Mouse (Mus musculus) right cerebral cortex, adult 18-20 months (tissue): ENCODE measurements around the gene Zc2hc1c.

ENCODE experiments used
- DNase-seq: peaks from one replicate; pipeline ENCODE4 v3.0.0; 2022; ENCODE audit warnings: mixed read lengths

The Zc2hc1c gene

DNA sequence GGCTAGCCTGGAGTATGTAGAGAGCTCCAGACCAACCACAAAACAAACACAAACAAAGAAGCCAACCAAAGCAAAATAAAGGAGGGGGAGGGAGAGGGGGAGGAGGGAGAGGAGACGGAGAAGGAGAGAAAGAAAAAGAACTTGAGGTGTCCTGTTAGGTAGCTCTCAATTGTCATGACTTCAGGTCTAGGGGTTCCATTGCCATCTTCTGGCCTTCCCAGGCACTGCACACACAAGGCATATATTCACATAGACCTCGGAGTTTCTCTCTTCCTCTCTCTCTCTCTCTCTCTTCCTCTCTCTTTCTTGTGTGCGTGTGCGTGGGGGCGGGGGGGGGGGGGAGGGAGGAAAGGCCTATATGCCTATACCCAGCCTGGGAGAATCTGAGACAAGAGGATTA lies 1.4 kb upstream of the Zc2hc1c start:
- no peak for DNase-seq

DNA sequence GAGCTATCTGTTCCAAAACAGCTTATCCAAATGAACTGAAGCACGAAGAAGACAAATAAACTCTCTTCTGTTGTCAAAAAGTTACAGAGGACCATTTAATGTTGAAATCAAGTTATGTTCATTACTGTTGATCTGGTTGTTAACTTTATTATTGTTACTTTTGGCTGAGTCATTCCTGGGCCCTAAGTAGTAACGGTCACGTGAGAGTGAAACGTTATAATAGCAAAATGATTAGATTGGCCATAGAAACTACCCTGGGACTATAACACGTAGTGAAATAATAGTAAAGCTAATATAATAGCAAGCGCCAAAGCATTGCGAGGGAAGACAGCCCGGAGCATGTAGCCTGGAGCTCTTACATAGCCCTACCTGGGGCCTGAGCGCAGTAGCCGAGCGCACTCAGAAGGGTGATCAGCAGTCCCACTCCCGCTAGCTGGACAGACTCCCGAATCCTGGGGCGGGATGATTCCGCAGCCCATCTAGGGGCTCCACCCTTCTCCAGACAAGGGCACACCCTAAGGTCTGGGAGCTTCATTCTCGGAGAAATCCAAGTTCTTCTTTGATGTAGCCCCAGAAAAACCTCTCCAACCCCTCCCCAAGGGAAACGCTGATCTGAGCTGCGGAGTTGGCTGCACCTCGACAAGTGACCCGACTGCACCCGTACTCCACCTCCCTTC lies 444 bp upstream of the Zc2hc1c start, which contains the start of gene Acyp1:
TSS of gene Acyp1 (minus strand) at position 630 of the 677 bp plus-strand sequence.
- DNase-seq = no peak

GRCm38 (mm10) chr12:85289157-85290000 lies 988 bp downstream of the Zc2hc1c start:
- no peak for DNase-seq

GRCm38 (mm10) chr12:85290633-85291032 lies 2.2 kb downstream of the Zc2hc1c start:
- DNase-seq = no peak

DNA sequence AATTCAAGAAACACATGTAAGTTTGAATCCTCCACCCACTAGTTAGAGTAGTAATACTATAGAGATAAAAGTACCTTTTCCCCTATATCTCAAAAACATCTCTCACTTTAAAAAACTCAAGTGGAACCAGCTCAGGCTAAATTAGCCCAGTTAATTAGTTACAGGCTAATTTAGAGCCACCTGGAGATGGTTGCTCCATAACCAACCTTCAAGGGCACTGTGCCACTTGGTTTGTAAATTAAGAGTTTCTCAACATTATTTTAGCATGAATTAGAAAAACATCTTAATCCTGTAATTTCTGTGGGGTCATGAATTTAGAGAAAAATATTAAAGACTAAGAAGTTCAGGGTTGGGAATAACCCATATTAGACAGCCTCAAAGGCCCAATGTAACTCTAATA lies 3.1 kb downstream of the Zc2hc1c start:
- DNase-seq = no peak

GRCm38 (mm10) chr12:85292288-85292687 lies 3.9 kb downstream of the Zc2hc1c start:
- DNase-seq = no peak

DNA sequence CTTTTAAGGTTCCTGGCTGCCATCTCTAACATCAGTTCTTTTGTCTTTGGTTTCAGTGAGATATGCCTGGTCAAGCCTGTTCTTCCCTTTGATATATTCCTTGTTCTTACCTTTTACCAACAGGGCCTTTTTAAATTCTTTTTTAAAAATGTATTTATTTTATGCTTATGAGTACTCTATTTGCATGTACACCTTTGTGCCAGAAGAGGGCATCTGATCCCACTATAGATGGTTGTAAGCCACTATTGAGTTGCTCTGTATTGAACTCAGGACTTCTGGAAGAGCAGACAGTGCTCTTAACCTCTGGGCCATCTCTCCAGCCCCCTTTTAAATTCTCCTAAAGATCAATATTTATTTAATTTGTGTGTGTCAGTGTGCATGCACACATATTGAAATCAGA lies 4.5 kb downstream of the Zc2hc1c start:
- DNase-seq = no peak

GRCm38 (mm10) chr12:85295506-85295905 lies 7.1 kb downstream of the Zc2hc1c start:
- DNase-seq = no peak

- DNase-seq = no peak
These were observed 8.5 kb downstream of the Zc2hc1c start for GRCm38 (mm10) chr12:85296915-85297314.

DNA sequence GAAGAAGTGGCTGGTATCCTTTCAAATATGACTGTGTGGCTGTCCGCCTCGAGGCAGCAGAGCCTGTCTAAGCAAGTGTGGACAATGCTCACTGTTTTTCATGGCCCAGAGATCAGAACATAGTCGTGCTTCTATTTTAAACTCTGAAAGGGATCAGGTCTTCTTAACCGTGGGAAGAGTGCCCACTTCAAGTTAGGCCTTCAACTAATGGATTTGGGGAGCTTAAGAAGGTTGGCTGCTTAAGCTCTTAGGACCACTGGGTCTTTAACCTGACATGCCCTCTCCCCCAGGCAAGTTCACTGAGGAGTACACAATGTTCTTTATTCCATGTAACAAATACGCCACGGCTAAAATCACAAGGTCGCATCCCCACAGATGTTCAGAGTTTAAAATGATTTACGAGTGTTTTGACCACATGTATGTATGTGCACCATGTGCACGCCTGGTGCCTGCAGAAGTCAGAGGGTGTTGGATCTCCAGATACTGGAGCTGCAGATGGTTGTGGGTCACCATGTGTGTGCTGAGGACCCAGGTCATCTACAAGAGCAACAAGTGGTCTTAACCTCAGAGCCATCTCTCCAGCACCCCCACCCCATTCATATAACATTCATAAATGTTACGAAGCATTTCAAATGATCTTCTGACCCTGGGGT lies 9.1 kb downstream of the Zc2hc1c start:
- DNase-seq = no peak

GRCm38 (mm10) chr12:85298127-85298834 lies 9.9 kb downstream of the Zc2hc1c start:
- DNase-seq = no peak

DNA sequence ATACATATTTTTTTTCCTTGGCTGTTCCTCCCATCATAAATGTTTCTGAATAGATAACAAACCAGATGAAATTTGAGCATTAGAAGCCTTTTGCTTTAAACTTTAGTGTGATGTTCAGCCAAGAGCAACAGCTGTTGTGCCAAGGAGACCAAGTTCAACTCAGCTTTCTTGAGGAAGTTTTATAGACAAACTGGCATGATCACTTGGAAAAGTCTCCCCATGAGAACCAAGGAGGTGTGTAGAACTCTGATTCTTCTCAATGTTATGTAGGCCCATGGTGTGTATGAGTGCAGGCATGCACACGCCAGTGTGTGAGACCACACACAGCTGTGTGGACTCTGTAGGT lies 10.4 kb downstream of the Zc2hc1c start:
- no peak for DNase-seq

DNA sequence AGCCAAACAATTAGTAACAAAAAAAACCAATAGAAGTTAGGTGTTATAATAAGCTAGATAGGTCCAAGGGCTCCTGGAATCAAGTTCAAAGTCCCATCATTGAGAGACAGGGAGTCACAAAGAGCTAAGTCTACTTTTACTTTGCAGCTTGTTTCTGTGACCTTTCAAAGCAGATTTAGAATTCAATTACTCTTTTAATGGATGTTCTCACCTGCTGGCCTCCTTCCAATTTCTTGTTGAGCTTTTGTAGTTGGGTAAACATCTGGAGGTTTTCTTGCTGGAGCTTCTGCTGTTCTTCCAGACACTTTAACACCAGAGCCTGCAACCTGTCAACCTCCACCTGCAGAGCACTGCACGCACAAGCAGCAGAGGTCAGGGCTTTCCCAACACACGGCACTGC lies 14.9 kb downstream of the Zc2hc1c start:
- DNase-seq = no peak

- no peak for DNase-seq
These were observed 16.3 kb downstream of the Zc2hc1c start for GRCm38 (mm10) chr12:85304725-85305124.

- DNase-seq = peak; percentile 88
These were observed 17.0 kb downstream of the Zc2hc1c start for GRCm38 (mm10) chr12:85305247-85305892.

DNA sequence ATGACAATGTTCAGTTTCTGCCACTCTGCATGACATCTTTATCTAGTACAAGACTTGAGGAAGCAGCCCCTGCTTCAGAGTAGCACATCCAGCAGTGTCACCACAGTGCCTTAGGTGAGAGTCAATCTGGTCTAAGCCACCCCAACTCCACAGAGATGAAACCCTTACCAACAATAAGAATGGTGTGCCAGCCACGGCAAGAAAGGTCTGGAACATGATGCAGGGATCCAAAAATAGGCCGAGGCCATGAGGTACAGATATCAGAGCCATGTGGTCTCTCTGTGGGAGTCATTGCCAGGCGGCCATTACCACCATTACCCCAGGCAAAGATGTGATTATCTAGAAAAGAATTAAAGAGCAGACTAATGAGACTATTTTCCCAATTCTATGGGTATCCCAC lies 20.3 kb downstream of the Zc2hc1c start:
- DNase-seq = no peak

DNA sequence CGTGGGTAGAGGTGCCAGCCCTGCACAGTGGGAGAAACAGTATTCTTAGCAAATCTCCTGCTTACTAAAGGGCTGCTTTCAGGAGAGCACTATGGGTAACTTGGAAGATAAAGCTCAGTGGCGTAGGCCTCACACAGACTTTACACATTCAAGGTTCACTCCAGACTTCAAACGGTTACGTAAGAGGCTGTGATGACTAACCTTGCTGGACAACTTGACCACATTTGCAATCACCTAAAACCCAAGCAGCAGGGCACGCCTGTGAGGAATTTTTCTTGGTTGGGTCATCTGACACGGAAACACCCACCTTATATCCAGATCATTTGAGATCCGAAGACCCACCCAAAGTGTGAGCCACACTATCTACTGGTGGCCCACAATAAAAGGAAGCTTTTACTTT lies 41.8 kb downstream of the Zc2hc1c start:
- no peak for DNase-seq

DNA sequence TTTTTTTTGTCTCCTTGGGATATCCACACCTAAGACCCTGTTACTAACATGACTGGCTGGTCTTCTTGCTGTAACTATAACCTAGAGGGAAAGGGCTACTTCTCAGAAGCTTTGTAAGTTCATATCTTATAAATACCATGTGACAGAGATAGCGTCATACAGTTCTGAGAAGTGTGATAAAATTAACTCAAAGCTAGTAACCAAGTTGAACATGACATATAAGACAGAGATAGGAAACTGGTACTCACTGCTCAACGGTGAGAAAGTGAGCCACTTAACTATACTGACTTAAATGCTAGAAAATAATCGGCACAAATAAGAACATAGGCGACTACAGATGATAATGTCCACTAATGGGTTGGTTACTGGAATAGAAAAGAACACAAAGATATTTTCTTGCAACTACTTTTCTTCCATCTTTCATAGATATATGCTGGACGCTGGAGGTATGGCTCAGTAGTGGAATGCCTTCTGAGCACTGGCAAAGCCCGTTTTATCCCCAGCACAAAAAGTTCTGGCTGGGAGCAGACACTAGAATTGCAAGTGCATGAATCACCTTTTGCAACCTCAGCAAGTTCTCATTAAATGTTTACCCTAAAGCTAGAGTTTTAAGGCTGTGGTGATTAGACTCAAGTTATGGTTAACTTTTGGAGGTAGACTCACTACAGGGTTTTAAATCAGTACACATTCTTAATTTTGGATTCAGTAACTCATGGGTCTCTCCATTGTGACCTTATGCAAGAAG lies 49.3 kb downstream of the Zc2hc1c start:
- DNase-seq = no peak

DNA sequence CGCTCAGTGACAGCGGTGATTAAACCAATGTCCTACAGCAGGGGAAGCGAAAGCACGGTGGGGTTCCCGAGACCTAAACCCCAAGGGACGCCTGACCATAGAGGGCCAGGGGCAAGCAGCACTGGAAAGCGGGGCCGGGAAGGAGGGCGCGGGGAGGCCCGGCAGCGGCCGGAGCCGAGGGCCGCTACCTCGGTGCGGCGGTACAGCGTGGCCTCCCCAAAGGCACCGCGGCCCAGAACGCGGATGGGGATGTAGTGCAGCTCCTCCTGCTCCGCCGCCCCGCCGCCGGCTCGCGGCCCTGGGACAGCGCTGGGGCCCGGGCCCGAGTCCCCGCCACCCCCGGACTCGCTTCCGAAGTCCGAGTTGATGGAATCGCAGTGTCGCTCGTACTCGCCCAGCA lies 50.4 kb downstream of the Zc2hc1c start:
- DNase-seq = no peak

GRCm38 (mm10) chr12:85339243-85339729 lies 50.9 kb downstream of the Zc2hc1c start, which contains the start of gene Nek9:
Gene Nek9, minus strand, starts transcription at chr12:85339362.
- DNase-seq = peak; percentile 94

DNA sequence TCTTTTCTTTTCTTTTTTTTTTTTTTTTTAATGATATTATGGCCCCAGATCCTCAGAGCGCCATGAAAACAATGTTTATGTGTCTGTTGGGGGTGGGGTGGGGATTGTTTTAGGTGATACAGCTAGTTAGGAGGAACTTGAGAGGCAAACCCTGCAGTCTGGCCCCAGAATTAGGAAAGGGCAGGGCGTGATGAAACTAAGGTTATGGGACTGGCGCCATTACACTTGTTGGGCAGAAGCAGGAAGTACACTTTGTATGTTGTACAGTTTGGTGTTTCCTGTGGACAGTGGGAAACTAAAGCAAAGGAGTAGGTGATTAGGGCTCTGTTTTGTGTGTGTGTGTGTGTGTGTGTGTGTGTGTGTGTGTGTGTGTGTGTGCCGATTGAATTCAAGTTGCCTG lies 51.6 kb downstream of the Zc2hc1c start:
- no peak for DNase-seq

GRCm38 (mm10) chr12:85341131-85341530 lies 52.7 kb downstream of the Zc2hc1c start:
- peak; percentile 35 for DNase-seq
